8 mouse cellular contexts compared by ENCODE assay signal in genomic region chr19:7066828-7067342, GRCm38 (mm10). TPM values are rescaled to one million over a fixed set of nuclear protein-coding genes. Genes with fewer than 3 reads are reported as not detected.
DNase-seq lines count a peak whose midpoint lies in the region; ATAC-seq and TF ChIP-seq lines count a peak whose summit lies in the region.

No protein-coding gene starts in this region.

- TF ChIP-seq POLR2A in myocyte (IDR thresholded peaks at IDR 0.05; ENCODE audit: insufficient read length, low read depth) = no peak

- 0 out of 2 replicates have a peak overlapping the region, but pooled peaks have one; percentile 23 for H3K9ac ChIP-seq in forebrain, embryonic 11.5 days (ENCODE audit: low read length)
- no peak overlapping the region for H3K9ac ChIP-seq in forebrain, postnatal 0 days
- peak overlapping the region; percentile 10; the same call in 1 of the 2 replicates for H3K9ac ChIP-seq in forebrain, embryonic 14.5 days (ENCODE audit: low read length)

- no peak overlapping the region for H3K4me2 ChIP-seq in forebrain, embryonic 11.5 days (ENCODE audit: low read depth, low read length, severe bottlenecking)
- H3K4me2 ChIP-seq in forebrain, postnatal 0 days (ENCODE audit: low read depth) = no peak overlapping the region
- 0 out of 2 replicates have a peak overlapping the region, but pooled peaks have one; percentile 7 for H3K4me2 ChIP-seq in forebrain, embryonic 14.5 days (ENCODE audit: low read length)
- H3K4me2 ChIP-seq in myocyte (ENCODE audit: low read depth) = peak overlapping the region; percentile 43

- peaks cover 45% of the 10 kb centered on the region for H3K4me1 ChIP-seq in forebrain, embryonic 11.5 days (replicated peaks; ENCODE audit: control insufficient read depth, insufficient read depth, low read length)
- H3K4me1 ChIP-seq in forebrain, postnatal 0 days (ENCODE audit: insufficient read depth) = peaks cover 23% of the 10 kb centered on the region
- H3K4me1 ChIP-seq in megakaryocyte, embryonic 14.5 days = peaks cover 50% of the 10 kb centered on the region
- H3K4me1 ChIP-seq in forebrain, embryonic 14.5 days (ENCODE audit: control insufficient read depth, insufficient read depth, low read length) = peaks cover 47% of the 10 kb centered on the region

- H3ac ChIP-seq in myocyte (ENCODE audit: control insufficient read depth, insufficient read length) = no peak overlapping the region

- no peaks in the 10 kb centered on the region for H3K9me3 ChIP-seq in forebrain, embryonic 11.5 days (ENCODE audit: control insufficient read depth, low read length)
- H3K9me3 ChIP-seq in forebrain, postnatal 0 days (ENCODE audit: low read length) = no peaks in the 10 kb centered on the region
- H3K9me3 ChIP-seq in megakaryocyte, embryonic 14.5 days = no peaks in the 10 kb centered on the region
- H3K9me3 ChIP-seq in forebrain, embryonic 14.5 days (replicated peaks; ENCODE audit: control insufficient read depth, low read length) = no peaks in the 10 kb centered on the region

- H3K36me3 ChIP-seq in forebrain, embryonic 11.5 days (ENCODE audit: control insufficient read depth, insufficient read depth, low read length) = no peaks in the 10 kb centered on the region
- H3K36me3 ChIP-seq in forebrain, postnatal 0 days (ENCODE audit: insufficient read depth) = no peaks in the 10 kb centered on the region
- no peaks in the 10 kb centered on the region for H3K36me3 ChIP-seq in megakaryocyte, embryonic 14.5 days (replicated peaks; ENCODE audit: low read length)
- H3K36me3 ChIP-seq in forebrain, embryonic 14.5 days (ENCODE audit: control insufficient read depth, insufficient read depth, low read length) = no peaks in the 10 kb centered on the region
- no peaks in the 10 kb centered on the region for H3K36me3 ChIP-seq in myocyte (ENCODE audit: control insufficient read depth, insufficient read depth)

- H3K79me2 ChIP-seq in myocyte (ENCODE audit: control insufficient read depth, insufficient read depth) = no peaks in the 10 kb centered on the region

- no peak overlapping the region for H3K27ac ChIP-seq in forebrain, embryonic 11.5 days (ENCODE audit: low read depth, low read length)
- no peak overlapping the region for H3K27ac ChIP-seq in forebrain, postnatal 0 days (ENCODE audit: low read depth, low read length)
- H3K27ac ChIP-seq in forebrain, embryonic 14.5 days (ENCODE audit: low read depth, low read length) = peak overlapping the region; percentile 74; the same call in 1 of the 2 replicates

- ATAC-seq in forebrain, embryonic 11.5 days (replicated peaks; ENCODE audit: low FRiP score) = no peak
- no peak for ATAC-seq in forebrain, postnatal 0 days
- ATAC-seq in megakaryocyte, adult 5-6 weeks (ENCODE audit: poor library complexity, severe bottlenecking) = no peak
- ATAC-seq in forebrain, embryonic 14.5 days = no peak

- 44% methylated on average over 7 of the region's 8 CpGs for WGBS in forebrain, embryonic 11.5 days
- WGBS in forebrain, postnatal 0 days = 46% methylated on average over 8 of the region's 8 CpGs
- 54% methylated on average over 8 of the region's 8 CpGs for WGBS in forebrain, embryonic 14.5 days

- no peak overlapping the region for H3K4me3 ChIP-seq in forebrain, embryonic 11.5 days (ENCODE audit: low read depth, low read length)
- no peak overlapping the region for H3K4me3 ChIP-seq in forebrain, postnatal 0 days (ENCODE audit: low read depth, low read length)
- peak overlapping the region; percentile 76 for H3K4me3 ChIP-seq in megakaryocyte, embryonic 14.5 days (replicated peaks)
- no peak overlapping the region for H3K4me3 ChIP-seq in forebrain, embryonic 14.5 days (ENCODE audit: low read depth, low read length)
- no peak overlapping the region for H3K4me3 ChIP-seq in myocyte

- no peak for TF ChIP-seq CTCF in forebrain, postnatal 0 days (IDR thresholded peaks at IDR 0.05; ENCODE audit: low read depth)

- peaks cover 4% of the 10 kb centered on the region; the same call in 1 of the 2 replicates for H3K27me3 ChIP-seq in forebrain, embryonic 11.5 days (ENCODE audit: control insufficient read depth, insufficient read depth, low read length)
- no peaks in the 10 kb centered on the region for H3K27me3 ChIP-seq in forebrain, postnatal 0 days (ENCODE audit: insufficient read depth, low read length)
- H3K27me3 ChIP-seq in megakaryocyte, embryonic 14.5 days (replicated peaks) = peaks cover 59% of the 10 kb centered on the region
- H3K27me3 ChIP-seq in forebrain, embryonic 14.5 days (replicated peaks; ENCODE audit: control insufficient read depth, insufficient read depth, low read length) = no peaks in the 10 kb centered on the region
- H3K27me3 ChIP-seq in myocyte (ENCODE audit: control insufficient read depth, insufficient read depth, insufficient read length) = no peaks in the 10 kb centered on the region

- no peak for DNase-seq in forebrain, embryonic 11.5 days (ENCODE audit: low spot score)
- DNase-seq in forebrain, postnatal 0 days = no peak
- DNase-seq in forebrain, embryonic 14.5 days (ENCODE audit: low spot score) = no peak
- no peak for DNase-seq in layer of hippocampus, adult 18-20 months (ENCODE audit: low spot score in 2 of 2)
- no peak for DNase-seq in kidney, postnatal 10 days

TF ChIP-seq in myocyte, 11 proteins besides CTCF, POLR2A, EP300 and RAD21:
- TF ChIP-seq CEBPB (IDR thresholded peaks at IDR 0.05; ENCODE audit: insufficient read depth, poor library complexity, severe bottlenecking) = no peak
- no peak for TF ChIP-seq MYOD1 (IDR thresholded peaks at IDR 0.05; ENCODE audit: control insufficient read depth in 1 of 3, insufficient read length in 2 of 3, low read depth in 2 of 3)

RNA-seq across cellular contexts. Expression of gene Macrod1, which starts 10.3 kb away (rescaled TPM):
- 3.6 and 4.0 TPM in 2 replicates for polyA plus RNA-seq in forebrain, embryonic 11.5 days (2014; fragmentation: Nextera tagmentation; extraction: Ambion mirVana)
- 8.1 and 9.4 TPM in 2 replicates for total RNA-seq in forebrain, postnatal 0 days (2014; rRNA removed)
- polyA plus RNA-seq in forebrain, postnatal 0 days (2015; fragmentation: Nextera tagmentation; extraction: Ambion mirVana) = 8.0 and 8.5 TPM in 2 replicates
- polyA plus RNA-seq in megakaryocyte, embryonic 14.5 days (2012; ENCODE audit: insufficient read depth, low replicate concordance) = 9.2 and 14.0 TPM in 2 replicates
- total RNA-seq in megakaryocyte, adult 5-6 weeks (2015) = 0.69 and 3.7 TPM in 2 replicates
- total RNA-seq in megakaryocyte, adult 5-6 weeks (2017) = 0.66 and 0.77 TPM in 2 replicates
- 4.0 and 4.8 TPM in 2 replicates for polyA plus RNA-seq in forebrain, embryonic 14.5 days (2014; fragmentation: Nextera tagmentation; extraction: Ambion mirVana)
- polyA plus RNA-seq in myocyte (2012; fragmentation: generic; extraction: Trizol) = 82.4 TPM
- 10 to 100 TPM; 22.9 to 23.7 TPM for total RNA-seq in layer of hippocampus, adult 18-20 months (2021)

RNA-seq across cellular contexts. Expression of gene Stip1, which starts 27.1 kb away (rescaled TPM):
- 428 and 444 TPM in 2 replicates for polyA plus RNA-seq in forebrain, embryonic 11.5 days (2014; fragmentation: Nextera tagmentation; extraction: Ambion mirVana)
- 124 and 133 TPM in 2 replicates for total RNA-seq in forebrain, postnatal 0 days (2014; rRNA removed)
- 146 and 156 TPM in 2 replicates for polyA plus RNA-seq in forebrain, postnatal 0 days (2015; fragmentation: Nextera tagmentation; extraction: Ambion mirVana)
- polyA plus RNA-seq in megakaryocyte, embryonic 14.5 days (2012; ENCODE audit: insufficient read depth, low replicate concordance) = 29.9 and 116 TPM in 2 replicates
- 90.4 and 95.8 TPM in 2 replicates for total RNA-seq in megakaryocyte, adult 5-6 weeks (2015)
- 102 and 115 TPM in 2 replicates for total RNA-seq in megakaryocyte, adult 5-6 weeks (2017)
- polyA plus RNA-seq in forebrain, embryonic 14.5 days (2014; fragmentation: Nextera tagmentation; extraction: Ambion mirVana) = 278 and 287 TPM in 2 replicates
- 223 TPM for polyA plus RNA-seq in myocyte (2012; fragmentation: generic; extraction: Trizol)
- 100 to 1,000 TPM; 218 to 230 TPM for total RNA-seq in layer of hippocampus, adult 18-20 months (2021)

RNA-seq across cellular contexts. Expression of gene Flrt1, which starts 38.6 kb away (rescaled TPM):
- polyA plus RNA-seq in forebrain, embryonic 11.5 days (2014; fragmentation: Nextera tagmentation; extraction: Ambion mirVana) = 7.7 and 9.0 TPM in 2 replicates
- total RNA-seq in forebrain, postnatal 0 days (2014; rRNA removed) = 8.1 and 8.8 TPM in 2 replicates
- 6.7 and 11.3 TPM in 2 replicates for polyA plus RNA-seq in forebrain, postnatal 0 days (2015; fragmentation: Nextera tagmentation; extraction: Ambion mirVana)
- polyA plus RNA-seq in megakaryocyte, embryonic 14.5 days (2012; ENCODE audit: insufficient read depth, low replicate concordance) = not detected in 2 replicates
- not detected in 2 replicates for total RNA-seq in megakaryocyte, adult 5-6 weeks (2015)
- total RNA-seq in megakaryocyte, adult 5-6 weeks (2017) = not detected in 2 replicates
- 9.5 and 12.2 TPM in 2 replicates for polyA plus RNA-seq in forebrain, embryonic 14.5 days (2014; fragmentation: Nextera tagmentation; extraction: Ambion mirVana)
- polyA plus RNA-seq in myocyte (2012; fragmentation: generic; extraction: Trizol) = 1.2 TPM
- 10 to 100 TPM; 21.6 to 22.0 TPM for total RNA-seq in layer of hippocampus, adult 18-20 months (2021)

RNA-seq across cellular contexts. Expression of gene Fermt3, which starts 47.6 kb away (rescaled TPM):
- 8.0 and 8.5 TPM in 2 replicates for polyA plus RNA-seq in forebrain, embryonic 11.5 days (2014; fragmentation: Nextera tagmentation; extraction: Ambion mirVana)
- 4.4 and 6.0 TPM in 2 replicates for total RNA-seq in forebrain, postnatal 0 days (2014; rRNA removed)
- 2.6 and 3.6 TPM in 2 replicates for polyA plus RNA-seq in forebrain, postnatal 0 days (2015; fragmentation: Nextera tagmentation; extraction: Ambion mirVana)
- polyA plus RNA-seq in megakaryocyte, embryonic 14.5 days (2012; ENCODE audit: insufficient read depth, low replicate concordance) = 5,058 and 7,219 TPM in 2 replicates
- total RNA-seq in megakaryocyte, adult 5-6 weeks (2015) = 76.4 and 89.1 TPM in 2 replicates
- total RNA-seq in megakaryocyte, adult 5-6 weeks (2017) = 239 and 262 TPM in 2 replicates
- 3.5 TPM in 2 replicates for polyA plus RNA-seq in forebrain, embryonic 14.5 days (2014; fragmentation: Nextera tagmentation; extraction: Ambion mirVana)
- polyA plus RNA-seq in myocyte (2012; fragmentation: generic; extraction: Trizol) = 0.34 TPM
- 1 to 10 TPM; 4.2 to 5.1 TPM for total RNA-seq in layer of hippocampus, adult 18-20 months (2021)

Comparison
In these comparisons a context has a peak if more than half of its experiments do, and no peak if none do; other contexts are left out.
1. H3K4me2 ChIP-seq: peak in forebrain, embryonic 14.5 days (single experiment) and myocyte (single experiment); none in forebrain, embryonic 11.5 days (single experiment) and forebrain, postnatal 0 days (single experiment).